Mouse (Mus musculus) small intestine, adult 2 months (tissue): ENCODE data around the gene Thap7. TPM values are rescaled to one million over a fixed set of nuclear protein-coding genes. Genes with fewer than 3 reads are reported as not detected.

Experiments used
- H3K27ac ChIP-seq: fragments of 200-500 bp; 2 replicates; pipeline ENCODE4 v1.5.1; 2012; ENCODE audit warnings: low read depth, low read length, control low read depth, inconsistent platforms; ENCODE audit not compliant: insufficient read depth
- H3K27me3 ChIP-seq: fragments of 200-500 bp; 2 replicates; pipeline ENCODE4 v1.6.1; 2012; ENCODE audit warnings: mild to moderate bottlenecking, moderate library complexity, low read length, inconsistent platforms; ENCODE audit not compliant: control insufficient read depth, insufficient read depth
- H3K36me3 ChIP-seq: fragments of 200-500 bp; 2 replicates; pipeline ENCODE4 v1.6.1; 2012; ENCODE audit warnings: mild to moderate bottlenecking, low read length, control low read depth, inconsistent platforms; ENCODE audit not compliant: control insufficient read depth, insufficient read depth
- H3K4me1 ChIP-seq: fragments of 200-500 bp; 2 replicates; pipeline ENCODE4 v1.6.1; 2012; ENCODE audit warnings: low read length, inconsistent platforms, mixed read lengths; ENCODE audit not compliant: control insufficient read depth, insufficient read depth, insufficient read length
- H3K4me3 ChIP-seq: fragments of 200-500 bp; 2 replicates; pipeline ENCODE4 v1.5.1; 2012; ENCODE audit warnings: low read depth, mild to moderate bottlenecking, control low read depth, inconsistent platforms, low read length, moderate library complexity
- CTCF ChIP-seq: fragments of 200-500 bp; IDR thresholded peaks from 2 replicates; pipeline ENCODE4 v1.5.1; 2012; ENCODE audit warnings: low read depth, mild to moderate bottlenecking, control low read depth, inconsistent platforms, low read length, moderate library complexity, mixed read lengths; ENCODE audit not compliant: insufficient replicate concordance, insufficient read length; ENCODE audit errors: extremely low read depth
- POLR2A ChIP-seq: fragments of 200-500 bp; IDR thresholded peaks from 2 replicates; pipeline ENCODE4 v1.6.1; 2012; ENCODE audit warnings: low read depth, mild to moderate bottlenecking, control low read depth, inconsistent platforms, low read length, moderate library complexity
- WGBS: fragments of 180-500 bp; shearing (Covaris S2); methylation state at CpG from one replicate; pipeline ENCODE4 v1.1.7; 2018; 5-methylcytosine and 5-hydroxymethylcytosine counted together
- polyA plus RNA-seq: library from polyadenylated mRNA; depleted of rRNA; stranded (reverse); fragments of >200 nt; gene quantifications from 2 replicates; pipeline ENCODE4 v1.2.3, GENCODE M21; 2012

Gene Thap7
- polyA plus RNA-seq, 1 experiment: 88.8 TPM

GRCm38 (mm10) chr16:17528276-17528675 lies 2.7 kb downstream of the Thap7 start:
- Histone ChIP-seq H3K36me3 (peaks cover 40% of the 10 kb centered on the region), H3K4me1 (peaks cover 14% of the 10 kb centered on the region), H3K27me3 (no peaks in the 10 kb centered on the region), H3K27ac (no peak overlapping the region), H3K4me3 (no peak overlapping the region)
- 88% methylated on average over 13 of the region's 13 CpGs for WGBS
- TF ChIP-seq CTCF (no peak), POLR2A (no peak)

DNA sequence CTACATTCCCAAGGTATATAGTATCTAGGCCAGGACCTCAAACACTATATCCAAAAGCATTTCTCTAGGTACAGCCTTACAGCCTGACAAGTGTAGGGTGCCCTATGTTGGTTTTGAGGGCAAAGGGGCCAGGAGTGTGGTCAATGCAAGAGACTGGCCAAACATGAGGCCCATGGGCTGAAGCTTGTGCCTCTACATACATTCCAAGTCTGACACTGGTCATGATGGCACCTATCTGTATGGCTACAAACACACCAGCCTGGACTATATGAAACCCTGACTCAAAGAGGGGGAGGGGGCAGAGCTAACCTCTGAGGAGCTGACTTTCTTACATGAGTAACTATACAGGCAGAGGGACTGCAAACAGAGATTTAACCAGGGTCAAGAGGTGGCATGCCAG lies 3.3 kb downstream of the Thap7 start:
- no peaks in the 10 kb centered on the region for H3K27me3 ChIP-seq
- no peak overlapping the region for H3K4me3 ChIP-seq
- TF ChIP-seq POLR2A: no peak
- TF ChIP-seq CTCF: no peak
- H3K36me3 ChIP-seq: peaks cover 46% of the 10 kb centered on the region
- peaks cover 13% of the 10 kb centered on the region for H3K4me1 ChIP-seq
- H3K27ac ChIP-seq: no peak overlapping the region

GRCm38 (mm10) chr16:17526223-17526622 lies 4.7 kb downstream of the Thap7 start:
- H3K36me3 ChIP-seq: peaks cover 59% of the 10 kb centered on the region
- H3K27ac ChIP-seq: peak overlapping the region; percentile 76; the same call in 1 of the 2 replicates
- H3K4me1 ChIP-seq: peaks cover 12% of the 10 kb centered on the region
- no peak for TF ChIP-seq CTCF
- no peak for TF ChIP-seq POLR2A
- no peak overlapping the region for H3K4me3 ChIP-seq
- WGBS: 25% methylated on average over 6 of the region's 6 CpGs
- no peaks in the 10 kb centered on the region for H3K27me3 ChIP-seq

GRCm38 (mm10) chr16:17525524-17525923 lies 5.4 kb downstream of the Thap7 start:
- Histone ChIP-seq H3K27ac (peak overlapping the region; percentile 76), H3K4me3 (no peak overlapping the region), H3K4me1 (peaks cover 12% of the 10 kb centered on the region), H3K27me3 (no peaks in the 10 kb centered on the region), H3K36me3 (peaks cover 66% of the 10 kb centered on the region)
- 79% methylated on average over 3 of the region's 3 CpGs for WGBS
- TF ChIP-seq CTCF (no peak), POLR2A (no peak)

DNA sequence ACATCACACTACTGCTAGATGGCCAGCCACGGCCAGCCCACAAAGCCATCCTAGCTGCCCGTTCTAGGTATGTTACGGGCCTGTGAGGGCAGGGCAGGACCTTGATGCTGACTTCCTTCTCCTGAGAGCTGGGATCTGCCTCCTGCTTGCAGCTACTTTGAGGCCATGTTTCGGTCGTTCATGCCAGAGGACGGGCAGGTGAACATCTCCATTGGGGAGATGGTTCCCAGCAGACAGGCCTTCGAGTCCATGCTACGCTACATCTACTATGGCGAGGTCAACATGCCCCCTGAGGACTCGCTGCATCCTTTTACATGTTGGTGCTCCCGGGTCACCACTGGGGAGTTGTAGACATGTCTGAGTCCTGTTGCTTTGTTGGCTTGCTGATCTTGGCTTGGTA lies 6.8 kb downstream of the Thap7 start:
- H3K27me3 ChIP-seq: no peaks in the 10 kb centered on the region
- peaks cover 78% of the 10 kb centered on the region for H3K36me3 ChIP-seq
- TF ChIP-seq POLR2A (no peak), CTCF (no peak)
- no peak overlapping the region for H3K27ac ChIP-seq
- no peak overlapping the region for H3K4me3 ChIP-seq
- 93% methylated on average over 11 of the region's 11 CpGs for WGBS
- H3K4me1 ChIP-seq: peaks cover 8% of the 10 kb centered on the region; the same call in 1 of the 2 replicates

DNA sequence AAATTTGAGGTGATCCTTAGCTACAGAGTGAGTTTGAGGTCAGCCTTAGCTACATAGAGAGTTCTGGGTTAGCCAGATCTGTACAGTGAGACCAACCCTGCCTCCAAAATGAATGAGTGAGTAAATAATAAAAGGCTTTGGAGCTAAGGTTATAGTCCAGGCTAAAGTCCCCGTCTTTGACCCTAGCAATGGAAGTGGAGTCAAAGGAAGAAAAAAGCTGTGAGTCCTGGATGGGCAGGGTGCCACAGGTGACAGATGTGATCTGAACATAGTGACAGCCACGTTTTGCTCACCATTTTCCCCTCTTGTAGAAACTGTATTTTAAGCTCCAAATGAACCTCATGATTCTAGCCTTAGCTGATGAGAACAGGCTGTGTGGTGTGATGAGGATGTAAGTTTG lies 12.0 kb downstream of the Thap7 start:
- Histone ChIP-seq H3K4me3 (no peak overlapping the region), H3K27me3 (no peaks in the 10 kb centered on the region), H3K4me1 (no peaks in the 10 kb centered on the region), H3K27ac (no peak overlapping the region), H3K36me3 (peaks cover 65% of the 10 kb centered on the region)
- TF ChIP-seq POLR2A: no peak
- TF ChIP-seq CTCF: no peak
- WGBS: 61% methylated on average over 2 of the region's 2 CpGs

DNA sequence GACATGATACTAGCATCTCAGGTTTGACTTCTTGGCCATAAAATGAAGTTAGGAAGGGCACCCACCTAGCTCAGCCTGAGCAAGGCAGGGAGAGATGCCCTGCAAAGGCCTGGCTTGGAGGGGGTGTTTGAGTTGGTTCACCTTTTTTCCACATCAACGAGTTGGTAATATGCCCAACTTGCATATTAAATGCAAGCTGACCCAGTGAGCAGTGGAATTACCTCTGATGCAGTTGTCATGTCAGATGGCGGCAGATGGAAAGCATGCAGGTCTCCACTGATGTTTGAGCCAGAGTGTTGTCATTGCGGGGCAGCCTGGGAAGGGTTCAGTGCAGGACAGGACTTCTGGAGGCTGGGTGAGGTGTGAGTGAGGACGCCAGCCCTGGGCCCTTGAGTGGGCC lies 19.5 kb downstream of the Thap7 start:
- no peak overlapping the region for H3K4me3 ChIP-seq

DNA sequence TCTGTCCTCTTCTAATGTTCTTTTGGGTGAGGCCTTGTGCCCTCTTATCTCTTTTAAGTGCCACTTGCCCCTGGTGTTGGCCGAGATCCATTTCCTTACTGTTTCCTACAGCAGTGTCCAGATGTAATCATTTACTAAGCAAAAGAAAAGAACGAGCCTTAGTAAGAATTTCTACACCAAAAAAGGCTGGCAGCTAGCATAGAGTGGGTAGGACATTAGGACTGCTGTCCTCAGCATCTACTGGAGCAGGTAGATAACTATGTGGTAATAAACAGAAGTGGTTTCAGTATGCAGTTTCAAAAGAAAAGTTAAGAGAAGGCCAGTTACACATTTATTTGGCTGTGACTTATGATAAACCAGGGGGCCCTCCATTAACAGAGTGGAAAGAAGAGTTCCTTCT lies 20.2 kb downstream of the Thap7 start:
- no peak overlapping the region for H3K27ac ChIP-seq
- H3K4me1 ChIP-seq: peaks cover 17% of the 10 kb centered on the region; the same call in 1 of the 2 replicates
- no peak overlapping the region for H3K4me3 ChIP-seq
- 15% methylated on average over 2 of the region's 2 CpGs for WGBS
- TF ChIP-seq POLR2A: no peak
- no peak for TF ChIP-seq CTCF
- H3K36me3 ChIP-seq: peaks cover 22% of the 10 kb centered on the region
- H3K27me3 ChIP-seq: no peaks in the 10 kb centered on the region

More for the DNA sequence above, 19.5 kb downstream of the Thap7 start:
- WGBS: 97% methylated on average over 4 of the region's 4 CpGs
- no peak for TF ChIP-seq POLR2A
- TF ChIP-seq CTCF: no peak
- no peak overlapping the region for H3K27ac ChIP-seq
- H3K27me3 ChIP-seq: no peaks in the 10 kb centered on the region
- peaks cover 26% of the 10 kb centered on the region for H3K36me3 ChIP-seq
- peaks cover 17% of the 10 kb centered on the region; the same call in 1 of the 2 replicates for H3K4me1 ChIP-seq
